Mouse (Mus musculus) hindbrain, embryonic 13.5 days (tissue): Measurements from ENCODE around the gene Sec16a. TPM values are rescaled to one million over a fixed set of nuclear protein-coding genes. Genes with fewer than 3 reads are reported as not detected.

ENCODE experiments used
- ATAC-seq: fragments of 200-750 bp; cut with Nextera tagmentation; 2 replicates; pipeline ENCODE4 v1.8.0; 2017; ENCODE audit warnings: moderate TSS enrichment; ENCODE audit not compliant: low FRiP score
- H3K27ac ChIP-seq: fragments of 300-500 bp; sonication (generic); 2 replicates; pipeline ENCODE4 v1.5.1; 2015; ENCODE audit warnings: inconsistent platforms, mild to moderate bottlenecking, moderate library complexity
- H3K27me3 ChIP-seq: fragments of 300-500 bp; sonication (generic); 2 replicates; pipeline ENCODE4 v1.6.1; 2015; ENCODE audit warnings: mild to moderate bottlenecking, inconsistent platforms
- H3K36me3 ChIP-seq: fragments of 300-500 bp; sonication (generic); 2 replicates; pipeline ENCODE4 v1.6.1; 2015; ENCODE audit warnings: mild to moderate bottlenecking, inconsistent platforms
- H3K4me1 ChIP-seq: fragments of 300-500 bp; sonication (generic); replicated peaks from 2 replicates; pipeline ENCODE4 v1.6.1; 2015; ENCODE audit warnings: inconsistent platforms
- H3K4me2 ChIP-seq: fragments of 300-500 bp; sonication (generic); 2 replicates; pipeline ENCODE4 v1.6.1; 2015; ENCODE audit warnings: inconsistent platforms, mild to moderate bottlenecking, moderate library complexity
- H3K4me3 ChIP-seq: fragments of 300-500 bp; sonication (generic); 2 replicates; pipeline ENCODE4 v1.5.1; 2015; ENCODE audit warnings: mild to moderate bottlenecking, inconsistent platforms
- H3K9ac ChIP-seq: fragments of 300-500 bp; sonication (generic); 2 replicates; pipeline ENCODE4 v1.6.1; 2015; ENCODE audit warnings: mild to moderate bottlenecking, inconsistent platforms
- H3K9me3 ChIP-seq: fragments of 300-500 bp; sonication (generic); 2 replicates; pipeline ENCODE4 v1.6.1; 2016; ENCODE audit warnings: inconsistent platforms
- WGBS: fragments of 180-500 bp; shearing (Covaris S2); methylation state at CpG from one replicate; pipeline ENCODE4 v1.1.7; 2015; 5-methylcytosine and 5-hydroxymethylcytosine counted together
- microRNA-seq: library from miRNA; unstranded; fragments of <30 nt; microRNA quantifications from one replicate; pipeline ENCODE4, GENCODE M21; 2016
- polyA plus RNA-seq: library from polyadenylated mRNA; unstranded; fragments of >200 nt; fragmentation: Nextera tagmentation; extraction: Ambion mirVana; gene quantifications from 2 replicates; pipeline ENCODE4 v1.2.1, GENCODE M21; 2015

Gene Sec16a
- polyA plus RNA-seq, 1 experiment from 2014 or later = 18.3 TPM

DNA sequence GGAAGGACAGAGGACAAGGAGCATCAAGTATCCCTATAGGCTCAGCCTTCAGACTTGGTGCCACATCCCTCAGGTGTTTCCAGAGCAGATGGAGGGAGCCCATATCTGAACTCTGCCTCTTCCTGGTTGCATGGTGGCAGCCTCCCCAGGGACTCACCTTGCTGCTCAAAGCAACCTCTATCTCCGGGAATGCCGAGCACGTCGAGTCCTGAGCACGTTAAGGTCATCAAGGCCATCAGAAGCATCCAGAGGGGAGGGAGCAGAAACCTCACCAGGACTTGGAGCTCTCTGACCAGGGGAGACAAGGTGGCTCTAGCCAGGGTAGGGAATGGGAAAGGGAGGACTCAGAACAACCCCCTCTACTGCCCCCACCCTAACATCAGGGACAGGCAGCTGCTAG is 81.5 kb downstream of the Sec16a start:
- no peaks in the 10 kb centered on the region for H3K27me3 ChIP-seq
- no peaks in the 10 kb centered on the region for H3K9me3 ChIP-seq
- no peak overlapping the region for H3K27ac ChIP-seq
- H3K4me3 ChIP-seq = no peak overlapping the region
- 98% methylated on average over 5 of the region's 5 CpGs for WGBS
- no peak overlapping the region for H3K4me2 ChIP-seq
- no peaks in the 10 kb centered on the region for H3K4me1 ChIP-seq
- no peak for ATAC-seq
- H3K9ac ChIP-seq = no peak overlapping the region
- H3K36me3 ChIP-seq = peaks cover 61% of the 10 kb centered on the region

DNA sequence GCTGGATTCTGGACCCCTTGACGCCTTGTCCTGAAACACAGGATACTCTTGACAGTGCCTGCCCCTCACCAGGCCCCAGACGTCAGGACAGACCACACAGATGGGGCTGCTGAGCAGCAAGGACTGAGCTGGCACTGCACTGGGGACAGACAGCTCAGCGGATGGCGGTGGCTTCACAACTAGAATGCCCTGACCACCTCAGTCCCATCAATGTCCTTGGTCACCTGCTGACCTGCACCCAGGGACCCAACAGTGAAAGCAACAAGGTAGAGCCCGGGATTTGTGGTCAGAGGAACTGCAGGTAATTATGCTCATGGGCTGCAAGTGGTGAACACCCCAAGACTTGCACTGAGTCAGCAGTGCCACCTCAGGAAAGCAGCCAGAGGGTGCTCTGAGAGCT is 82.0 kb downstream of the Sec16a start:
- H3K4me2 ChIP-seq = no peak overlapping the region
- no peaks in the 10 kb centered on the region for H3K4me1 ChIP-seq
- H3K27ac ChIP-seq = no peak overlapping the region
- H3K4me3 ChIP-seq = no peak overlapping the region
- 87% methylated on average over 5 of the region's 5 CpGs for WGBS
- ATAC-seq = no peak
- H3K36me3 ChIP-seq = peaks cover 56% of the 10 kb centered on the region
- no peaks in the 10 kb centered on the region for H3K27me3 ChIP-seq
- no peaks in the 10 kb centered on the region for H3K9me3 ChIP-seq
- no peak overlapping the region for H3K9ac ChIP-seq

DNA sequence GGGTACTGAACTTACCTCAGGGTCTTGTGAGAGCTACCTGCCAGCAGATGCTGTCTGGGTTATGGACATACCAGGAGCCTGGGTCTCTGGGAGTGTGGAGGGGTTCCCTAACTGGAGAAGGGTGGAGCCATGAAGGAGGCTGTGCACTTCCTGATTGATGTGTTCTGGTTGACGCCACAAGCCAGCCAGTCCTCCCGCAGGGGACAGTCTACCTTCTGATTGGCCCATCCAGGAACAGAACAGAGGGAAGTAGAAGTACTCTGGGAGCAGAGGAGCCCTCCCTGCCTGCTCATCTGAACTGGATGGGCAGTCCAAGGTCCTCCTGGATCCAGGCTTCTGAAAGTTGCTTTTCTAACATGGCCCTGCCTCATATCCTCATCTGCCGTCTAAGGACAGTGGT is 84.2 kb downstream of the Sec16a start, which contains the start of gene Card9:
TSS of gene Card9 (minus strand) at position 147 of the 400 bp plus-strand sequence.
- Histone ChIP-seq H3K27ac (no peak within 1 kb of the TSS), H3K27me3 (no peaks in the 10 kb centered on the region), H3K4me3 (no peak within 1 kb of the TSS), H3K4me1 (0 out of 2 replicates have a peak, but pooled peaks cover 4% of the 10 kb centered on the region), H3K36me3 (peaks cover 37% of the 10 kb centered on the region), H3K9ac (no peak within 1 kb of the TSS), H3K9me3 (no peaks in the 10 kb centered on the region), H3K4me2 (no peak within 1 kb of the TSS)
- no peak for ATAC-seq
- 52% methylated on average over 3 of the region's 3 CpGs for WGBS

DNA sequence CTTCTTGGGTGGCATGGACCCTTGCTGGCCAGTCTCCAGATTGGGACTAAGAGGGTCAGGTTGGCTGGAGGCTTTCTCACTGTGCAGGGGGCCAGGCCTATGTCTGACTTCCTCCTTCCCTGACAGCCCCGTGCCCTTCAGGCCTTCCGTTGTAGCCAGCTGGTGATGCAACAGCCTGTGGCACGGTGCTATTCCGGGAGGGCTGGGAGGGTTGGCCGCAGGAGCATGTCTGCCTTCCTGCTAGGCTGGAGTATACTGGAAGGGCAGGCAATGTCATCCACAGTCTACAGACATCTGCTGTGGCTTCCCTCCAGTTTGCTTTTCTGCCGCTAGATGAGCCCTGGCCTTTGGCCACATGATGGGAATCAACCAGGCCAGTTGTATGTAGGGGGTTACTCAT is 85.0 kb downstream of the Sec16a start:
- Histone ChIP-seq H3K27me3 (no peaks in the 10 kb centered on the region), H3K9me3 (no peaks in the 10 kb centered on the region), H3K36me3 (peaks cover 29% of the 10 kb centered on the region), H3K9ac (no peak overlapping the region), H3K4me1 (0 out of 2 replicates have a peak, but pooled peaks cover 8% of the 10 kb centered on the region), H3K27ac (no peak overlapping the region), H3K4me2 (no peak overlapping the region), H3K4me3 (no peak overlapping the region)
- ATAC-seq = no peak
- 88% methylated on average over 6 of the region's 6 CpGs for WGBS

Small RNA genes within 50 kb of the gene (microRNA-seq; reads per million reads assigned to microRNA genes)
- gene Mir6996 = 1.2 reads per million

Other genes starting within 250 kb of the Sec16a start
- 5.2 and 15.4 TPM in 2 replicates for gene Lhx3, start 236.9 kb downstream of the Sec16a start, polyA plus RNA-seq
- 13.2 and 13.9 TPM in 2 replicates for gene Qsox2, start 207.7 kb downstream of the Sec16a start, polyA plus RNA-seq
- gene Ccdc187, start 150.7 kb downstream of the Sec16a start, polyA plus RNA-seq = 0.18 and 0.23 TPM in 2 replicates
- gene Gpsm1, start 129.7 kb downstream of the Sec16a start, polyA plus RNA-seq = 149 and 165 TPM in 2 replicates
- 29.0 and 29.6 TPM in 2 replicates for gene Dnlz, start 93.1 kb downstream of the Sec16a start, polyA plus RNA-seq
- gene Card9, start 84.3 kb downstream of the Sec16a start, polyA plus RNA-seq = 1.3 and 1.6 TPM in 2 replicates
- gene Snapc4, start 64.6 kb downstream of the Sec16a start, polyA plus RNA-seq = 27.8 and 35.2 TPM in 2 replicates
- 154 and 162 TPM in 2 replicates for gene Entr1, start 55.9 kb downstream of the Sec16a start, polyA plus RNA-seq
- 94.3 and 95.6 TPM in 2 replicates for gene Pmpca, start 55.9 kb downstream of the Sec16a start, polyA plus RNA-seq
- 24.9 and 27.0 TPM in 2 replicates for gene Inpp5e, start 36.0 kb downstream of the Sec16a start, polyA plus RNA-seq
- 17.5 and 19.2 TPM in 2 replicates for gene Notch1, start 71.4 kb upstream of the Sec16a start, polyA plus RNA-seq
- 72.2 and 78.9 TPM in 2 replicates for gene Egfl7, start 134.8 kb upstream of the Sec16a start, polyA plus RNA-seq
- not detected in 2 replicates for gene Gm20532, start 141.4 kb upstream of the Sec16a start, polyA plus RNA-seq
- 6.8 and 7.0 TPM in 2 replicates for gene Agpat2, start 159.2 kb upstream of the Sec16a start, polyA plus RNA-seq
- 109 and 117 TPM in 2 replicates for gene Fam69b, start 183.2 kb upstream of the Sec16a start, polyA plus RNA-seq
- not detected in 2 replicates for gene Lcn4, start 226.1 kb upstream of the Sec16a start, polyA plus RNA-seq